Mouse (Mus musculus) CH12F3 (cell line): ENCODE data around the gene Mup8.
"Not testable (repeated sequence)": the region's sequence is repeated elsewhere in the genome, so short reads cannot be mapped to it uniquely, and the experiment has no call there.

ENCODE experiments used
- in situ Hi-C: fragments of 300-500 bp; cut with MboI; formaldehyde crosslinking; loops from 2 replicates; pipeline ENCODE4 v1.14.3; 2020; ENCODE audit warnings: low sequenced_read_pairs

The Mup8 gene

DNA sequence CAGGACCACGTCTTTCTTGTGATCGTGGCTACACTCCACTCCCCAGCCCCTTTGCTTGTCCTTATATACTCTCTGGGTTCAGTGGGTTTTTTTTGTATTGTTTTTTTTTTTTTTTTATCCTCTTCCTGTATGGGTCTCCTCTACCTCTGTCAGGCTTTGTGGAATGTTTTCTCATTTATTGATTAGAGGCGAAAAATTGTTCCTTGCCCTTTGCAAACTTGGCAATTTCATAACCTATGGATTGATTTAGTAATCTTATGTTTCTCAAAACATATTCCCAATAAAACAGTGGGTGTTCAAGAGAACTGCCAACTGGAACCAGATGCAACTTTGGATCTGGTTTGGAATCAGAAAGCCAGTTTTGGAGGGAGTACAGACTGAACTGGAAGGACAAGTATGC lies at the start of gene Mup8:
Gene Mup8 (minus strand): TSS at position 101 of the 400 bp plus-strand sequence.
- in situ Hi-C loops: not testable (repeated sequence)

DNA sequence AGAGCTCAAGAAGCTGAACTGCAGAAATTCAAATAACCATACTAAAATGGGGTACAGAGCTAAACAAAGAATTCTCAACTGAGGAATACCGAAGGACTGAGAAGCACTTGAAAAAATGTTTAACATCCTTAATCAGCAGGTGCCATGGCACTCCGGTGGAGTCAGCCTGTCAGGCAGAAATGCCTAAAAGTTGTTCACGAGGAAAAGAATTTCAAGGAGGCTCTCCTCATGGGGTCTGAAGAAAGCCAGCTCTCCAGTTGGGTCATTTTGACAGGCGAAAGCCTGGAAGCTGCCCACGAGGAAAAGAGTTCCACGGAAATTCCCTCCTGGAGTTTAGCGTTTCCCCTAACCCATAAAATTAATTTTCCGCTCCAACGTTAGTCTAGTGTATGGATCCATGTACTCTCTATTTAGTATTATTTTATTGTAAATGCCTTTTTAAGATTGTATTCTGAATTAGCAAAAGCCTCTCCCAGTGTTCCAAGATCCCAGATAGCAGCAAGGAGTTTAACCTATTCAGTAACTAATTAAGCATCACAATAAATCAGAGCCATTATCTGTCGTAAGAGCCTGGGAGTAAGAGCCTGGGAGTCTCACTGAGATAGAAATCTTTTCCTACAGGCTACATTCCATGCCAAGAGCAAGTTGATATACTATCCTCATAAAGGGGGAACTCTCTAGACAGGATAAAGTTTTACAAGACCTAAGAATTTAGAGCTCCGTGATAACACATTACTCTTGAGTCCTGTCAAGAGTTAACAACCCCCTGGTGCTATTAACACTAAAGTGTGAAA lies 43.8 kb upstream of the Mup8 start:
- in situ Hi-C loops: not testable (repeated sequence)

DNA sequence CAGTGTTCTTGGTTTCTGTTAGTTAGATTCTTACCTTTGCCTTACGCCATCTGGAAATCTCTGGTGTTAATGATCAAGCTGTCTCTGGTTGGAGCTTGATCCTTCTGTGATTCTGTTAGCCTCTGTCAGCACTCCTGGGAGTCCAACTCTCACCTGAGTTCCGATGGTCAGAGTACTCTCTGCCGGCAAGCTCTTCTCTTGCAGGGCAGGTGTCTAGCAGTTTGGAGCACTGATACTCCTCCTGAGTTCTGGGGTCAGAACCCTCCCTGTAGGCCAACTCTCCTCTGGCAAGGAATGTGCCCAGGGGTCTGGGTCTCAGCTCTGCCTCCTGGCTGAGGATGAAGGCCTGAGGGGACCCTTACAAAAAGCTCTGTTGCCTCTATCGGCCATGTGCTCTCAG lies 40.3 kb upstream of the Mup8 start:
- in situ Hi-C loops: not testable (repeated sequence)
